Mouse (Mus musculus) small intestine, adult 2 months (tissue): ENCODE results near the gene Cngb1. TPM values are rescaled to one million over a fixed set of nuclear protein-coding genes. Genes with fewer than 3 reads are reported as not detected.

Source experiments
- H3K27ac ChIP-seq: fragments of 200-500 bp; 2 replicates; pipeline ENCODE4 v1.5.1; 2012; ENCODE audit warnings: low read depth, low read length, control low read depth, inconsistent platforms; ENCODE audit not compliant: insufficient read depth
- H3K27me3 ChIP-seq: fragments of 200-500 bp; 2 replicates; pipeline ENCODE4 v1.6.1; 2012; ENCODE audit warnings: mild to moderate bottlenecking, moderate library complexity, low read length, inconsistent platforms; ENCODE audit not compliant: control insufficient read depth, insufficient read depth
- H3K36me3 ChIP-seq: fragments of 200-500 bp; 2 replicates; pipeline ENCODE4 v1.6.1; 2012; ENCODE audit warnings: mild to moderate bottlenecking, low read length, control low read depth, inconsistent platforms; ENCODE audit not compliant: control insufficient read depth, insufficient read depth
- H3K4me1 ChIP-seq: fragments of 200-500 bp; 2 replicates; pipeline ENCODE4 v1.6.1; 2012; ENCODE audit warnings: low read length, inconsistent platforms, mixed read lengths; ENCODE audit not compliant: control insufficient read depth, insufficient read depth, insufficient read length
- H3K4me3 ChIP-seq: fragments of 200-500 bp; 2 replicates; pipeline ENCODE4 v1.5.1; 2012; ENCODE audit warnings: low read depth, mild to moderate bottlenecking, control low read depth, inconsistent platforms, low read length, moderate library complexity
- CTCF ChIP-seq: fragments of 200-500 bp; IDR thresholded peaks from 2 replicates; pipeline ENCODE4 v1.5.1; 2012; ENCODE audit warnings: low read depth, mild to moderate bottlenecking, control low read depth, inconsistent platforms, low read length, moderate library complexity, mixed read lengths; ENCODE audit not compliant: insufficient replicate concordance, insufficient read length; ENCODE audit errors: extremely low read depth
- POLR2A ChIP-seq: fragments of 200-500 bp; IDR thresholded peaks from 2 replicates; pipeline ENCODE4 v1.6.1; 2012; ENCODE audit warnings: low read depth, mild to moderate bottlenecking, control low read depth, inconsistent platforms, low read length, moderate library complexity
- WGBS: fragments of 180-500 bp; shearing (Covaris S2); methylation state at CpG from one replicate; pipeline ENCODE4 v1.1.7; 2018; 5-methylcytosine and 5-hydroxymethylcytosine counted together
- polyA plus RNA-seq: library from polyadenylated mRNA; depleted of rRNA; stranded (reverse); fragments of >200 nt; gene quantifications from 2 replicates; pipeline ENCODE4 v1.2.3, GENCODE M21; 2012

Cngb1 gene
- polyA plus RNA-seq, 1 experiment, result 0.15 TPM

DNA sequence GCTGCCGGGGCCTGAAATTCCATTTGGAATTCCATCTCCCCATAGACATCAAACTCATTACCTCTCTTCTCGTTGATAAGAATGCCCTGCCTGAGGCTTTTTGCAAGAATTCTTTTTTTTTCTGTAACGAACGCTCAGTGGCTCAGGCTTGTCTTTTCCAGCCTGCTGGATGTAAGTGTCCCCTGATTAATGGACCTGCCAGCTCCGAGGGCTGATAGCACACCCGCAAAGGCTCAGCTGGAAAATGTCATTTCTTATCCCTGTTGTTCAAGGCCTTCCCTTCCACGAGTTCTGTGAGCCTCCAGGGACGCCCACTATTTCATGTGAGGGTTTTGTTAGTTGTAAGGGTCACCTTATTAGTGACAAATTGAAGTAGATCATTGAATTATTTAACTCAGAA, 100.4 kb downstream of the Cngb1 start:
- TF ChIP-seq POLR2A (no peak), CTCF (no peak)
- Histone ChIP-seq H3K4me3 (no peak overlapping the region), H3K27ac (no peak overlapping the region), H3K4me1 (peaks cover 2% of the 10 kb centered on the region; the same call in 1 of the 2 replicates), H3K36me3 (no peaks in the 10 kb centered on the region), H3K27me3 (no peaks in the 10 kb centered on the region)
- 45% methylated on average over 8 of the region's 8 CpGs for WGBS

DNA sequence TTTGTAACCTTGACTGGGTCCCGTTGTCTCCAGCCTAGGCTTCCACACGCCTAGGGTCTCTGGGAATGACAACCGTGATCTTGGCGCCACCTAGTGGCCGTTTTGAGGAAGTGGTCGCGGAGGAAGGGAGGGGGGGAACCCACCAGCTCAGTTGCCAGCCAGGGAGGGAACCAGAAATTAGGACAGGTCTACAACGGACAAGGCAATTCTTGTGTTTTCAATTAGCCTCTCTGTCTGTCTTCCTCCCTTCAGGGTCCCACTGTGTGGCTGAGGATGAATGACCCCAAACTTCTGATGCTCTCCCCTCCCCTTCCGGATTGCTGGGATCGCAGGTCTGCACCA, 102.4 kb downstream of the Cngb1 start:
- H3K27me3 ChIP-seq, result no peaks in the 10 kb centered on the region
- no peak overlapping the region for H3K27ac ChIP-seq
- H3K4me1 ChIP-seq, result peaks cover 4% of the 10 kb centered on the region
- no peaks in the 10 kb centered on the region for H3K36me3 ChIP-seq
- WGBS, result 22% methylated on average over 10 of the region's 10 CpGs
- no peak for TF ChIP-seq POLR2A
- TF ChIP-seq CTCF, result peak; percentile 96; the same call in 1 of the 2 replicates
- H3K4me3 ChIP-seq, result no peak overlapping the region

- WGBS, result 48% methylated on average over 9 of the region's 9 CpGs
- Histone ChIP-seq H3K27ac (0 out of 2 replicates have a peak overlapping the region, but pooled peaks have one; percentile 18), H3K4me3 (no peak overlapping the region), H3K36me3 (no peaks in the 10 kb centered on the region), H3K27me3 (no peaks in the 10 kb centered on the region), H3K4me1 (peaks cover 4% of the 10 kb centered on the region)
- no peak for TF ChIP-seq POLR2A
- TF ChIP-seq CTCF, result no peak
Observed at GRCm38 (mm10) chr8:95203326-95204038, 102.9 kb downstream of the Cngb1 start.

- Histone ChIP-seq H3K36me3 (no peaks in the 10 kb centered on the region), H3K27me3 (no peaks in the 10 kb centered on the region), H3K4me3 (peak within 1 kb of the TSS; percentile 77), H3K27ac (peak within 1 kb of the TSS; percentile 74), H3K4me1 (peaks cover 4% of the 10 kb centered on the region)
- WGBS, result 33% methylated on average over 14 of the region's 14 CpGs
- no peak for TF ChIP-seq CTCF
- peak; percentile 59; the same call in 1 of the 2 replicates for TF ChIP-seq POLR2A
Observed at GRCm38 (mm10) chr8:95202649-95203275, 103.6 kb downstream of the Cngb1 start, which contains the start of gene Kifc3. Kifc3 (minus strand) TSS chr8:95202812.

GRCm38 (mm10) chr8:95202056-95202570, 104.3 kb downstream of the Cngb1 start:
- whole genome bisulfite sequencing, result 40% methylated on average over 8 of the region's 8 CpGs
- peak overlapping the region; percentile 74 for H3K27ac ChIP-seq

DNA sequence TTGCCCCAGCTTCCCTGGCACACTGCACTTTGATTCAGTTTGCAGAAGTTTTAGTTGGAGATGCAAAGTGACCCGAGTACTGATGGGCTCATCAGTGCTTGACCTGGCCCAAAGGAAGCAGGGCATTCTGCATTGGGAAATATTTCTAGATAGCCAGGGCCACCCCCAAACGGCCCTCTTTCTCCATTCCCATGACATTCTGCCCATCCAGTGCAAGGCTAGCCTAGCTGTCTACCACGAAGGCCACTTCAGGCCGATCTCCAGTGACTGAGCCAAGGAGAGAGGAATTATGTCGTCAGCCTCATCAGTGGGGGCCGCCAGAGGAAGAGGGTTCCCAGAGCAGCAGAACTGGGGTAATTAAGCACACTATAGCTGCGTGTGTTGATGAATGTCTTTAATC, 104.9 kb downstream of the Cngb1 start:
- Histone ChIP-seq H3K4me3 (peak overlapping the region; percentile 77), H3K4me1 (peaks cover 4% of the 10 kb centered on the region), H3K36me3 (no peaks in the 10 kb centered on the region), H3K27me3 (no peaks in the 10 kb centered on the region), H3K27ac (peak overlapping the region; percentile 74; the same call in 1 of the 2 replicates)
- TF ChIP-seq POLR2A, result no peak
- no peak for TF ChIP-seq CTCF
- 76% methylated on average over 7 of the region's 7 CpGs for WGBS

More at GRCm38 (mm10) chr8:95202056-95202570, 104.3 kb downstream of the Cngb1 start:
- H3K4me3 ChIP-seq, result peak overlapping the region; percentile 77
- TF ChIP-seq CTCF (no peak), POLR2A (no peak)
- no peaks in the 10 kb centered on the region for H3K36me3 ChIP-seq
- peaks cover 4% of the 10 kb centered on the region for H3K4me1 ChIP-seq
- H3K27me3 ChIP-seq, result no peaks in the 10 kb centered on the region

GRCm38 (mm10) chr8:95200001-95200405, 106.4 kb downstream of the Cngb1 start:
- H3K4me3 ChIP-seq, result peak overlapping the region; percentile 18; the same call in 1 of the 2 replicates
- H3K4me1 ChIP-seq, result peaks cover 4% of the 10 kb centered on the region
- no peaks in the 10 kb centered on the region for H3K36me3 ChIP-seq
- H3K27me3 ChIP-seq, result no peaks in the 10 kb centered on the region
- 67% methylated on average over 9 of the region's 9 CpGs for WGBS
- H3K27ac ChIP-seq, result no peak overlapping the region
- TF ChIP-seq POLR2A (no peak), CTCF (no peak)
